Mouse (Mus musculus): ENCODE measurements around the gene Nrxn1. TPM values are rescaled to one million over a fixed set of nuclear protein-coding genes. Genes with fewer than 3 reads are reported as not detected.

Nrxn1 gene
- polyA plus RNA-seq (2012; rRNA removed) (6.0 and 6.3 TPM in 2 replicates), polyA plus RNA-seq (2014; fragmentation: Nextera tagmentation; extraction: Ambion mirVana) (12.2 and 15.0 TPM in 2 replicates)

- Histone ChIP-seq H3K4me2 (replicated peaks; ENCODE audit: low read depth, low read length, severe bottlenecking) (peak within 1 kb of the TSS; percentile 27; the same call in 1 of the 2 replicates), H3K4me1 (ENCODE audit: control insufficient read depth, insufficient read depth, low read length) (no peaks in the 10 kb centered on the region), H3K27ac (replicated peaks; ENCODE audit: low read depth, low read length) (no peak within 1 kb of the TSS), H3K36me3 (ENCODE audit: control insufficient read depth, insufficient read depth, low read length) (no peaks in the 10 kb centered on the region), H3K27me3 (ENCODE audit: control insufficient read depth, insufficient read depth, low read length) (no peaks in the 10 kb centered on the region), H3K4me3 (replicated peaks; ENCODE audit: low read length) (peak within 1 kb of the TSS; percentile 14), H3K9ac (ENCODE audit: low read depth, low read length, severe bottlenecking) (no peak within 1 kb of the TSS), H3K9me3 (ENCODE audit: control insufficient read depth, low read length) (0 out of 2 replicates have a peak, but pooled peaks cover 4% of the 10 kb centered on the region)
- WGBS, result 0% methylated on average over 1 of the region's 1 CpGs
- no peak for TF ChIP-seq POLR2A (IDR thresholded peaks at IDR 0.05; ENCODE audit: borderline replicate concordance, extremely low read depth, insufficient read depth, insufficient read length)
- DNase-seq (ENCODE audit: low spot score) (no peak), ATAC-seq (ENCODE audit: low FRiP score, low read depth) (no peak)
Measured at GRCm38 (mm10) chr17:91093042-91093080, at the start of gene Nrxn1. Gene Nrxn1, minus strand, starts transcription at chr17:91093071.

- DNase-seq (ENCODE audit: low spot score) (peak; percentile 24), ATAC-seq (ENCODE audit: low FRiP score, low read depth) (no peak)
Measured at GRCm38 (mm10) chr17:91136859-91137258, 44.0 kb upstream of the Nrxn1 start.

GRCm38 (mm10) chr17:91112880-91113628 is 20.2 kb upstream of the Nrxn1 start:
- H3K27me3 ChIP-seq (ENCODE audit: control insufficient read depth, insufficient read depth, low read length), result no peaks in the 10 kb centered on the region
- no peak overlapping the region for H3K4me2 ChIP-seq (replicated peaks; ENCODE audit: low read depth, low read length, severe bottlenecking)
- no peak for ATAC-seq (ENCODE audit: low FRiP score, low read depth)
- H3K9ac ChIP-seq (ENCODE audit: low read depth, low read length, severe bottlenecking), result no peak overlapping the region
- H3K4me1 ChIP-seq (ENCODE audit: control insufficient read depth, insufficient read depth, low read length), result no peaks in the 10 kb centered on the region
- no peak for TF ChIP-seq POLR2A (IDR thresholded peaks at IDR 0.05; ENCODE audit: borderline replicate concordance, extremely low read depth, insufficient read depth, insufficient read length)
- no peak overlapping the region for H3K27ac ChIP-seq (replicated peaks; ENCODE audit: low read depth, low read length)
- H3K36me3 ChIP-seq (ENCODE audit: control insufficient read depth, insufficient read depth, low read length), result no peaks in the 10 kb centered on the region
- 67% methylated on average over 3 of the region's 3 CpGs for WGBS
- DNase-seq (ENCODE audit: low spot score), result no peak
- no peak overlapping the region for H3K4me3 ChIP-seq (replicated peaks; ENCODE audit: low read length)
- no peaks in the 10 kb centered on the region for H3K9me3 ChIP-seq (ENCODE audit: control insufficient read depth, low read length)

More at GRCm38 (mm10) chr17:91136859-91137258, 44.0 kb upstream of the Nrxn1 start:
- no peaks in the 10 kb centered on the region for H3K27me3 ChIP-seq (ENCODE audit: control insufficient read depth, insufficient read depth, low read length)
- H3K4me3 ChIP-seq (replicated peaks; ENCODE audit: low read length), result no peak overlapping the region
- no peak overlapping the region for H3K27ac ChIP-seq (replicated peaks; ENCODE audit: low read depth, low read length)
- 69% methylated on average over 3 of the region's 3 CpGs for WGBS
- no peaks in the 10 kb centered on the region for H3K9me3 ChIP-seq (ENCODE audit: control insufficient read depth, low read length)
- no peak overlapping the region for H3K4me2 ChIP-seq (replicated peaks; ENCODE audit: low read depth, low read length, severe bottlenecking)
- no peaks in the 10 kb centered on the region for H3K4me1 ChIP-seq (ENCODE audit: control insufficient read depth, insufficient read depth, low read length)
- no peak for TF ChIP-seq POLR2A (IDR thresholded peaks at IDR 0.05; ENCODE audit: borderline replicate concordance, extremely low read depth, insufficient read depth, insufficient read length)
- H3K36me3 ChIP-seq (ENCODE audit: control insufficient read depth, insufficient read depth, low read length), result no peaks in the 10 kb centered on the region
- no peak overlapping the region for H3K9ac ChIP-seq (ENCODE audit: low read depth, low read length, severe bottlenecking)

GRCm38 (mm10) chr17:91112085-91112484 is 19.2 kb upstream of the Nrxn1 start:
- H3K27ac ChIP-seq (replicated peaks; ENCODE audit: low read depth, low read length), result no peak overlapping the region
- H3K9me3 ChIP-seq (ENCODE audit: control insufficient read depth, low read length), result no peaks in the 10 kb centered on the region
- ATAC-seq (ENCODE audit: low FRiP score, low read depth) (no peak), DNase-seq (ENCODE audit: low spot score) (no peak)
- no peak overlapping the region for H3K9ac ChIP-seq (ENCODE audit: low read depth, low read length, severe bottlenecking)
- no peaks in the 10 kb centered on the region for H3K4me1 ChIP-seq (ENCODE audit: control insufficient read depth, insufficient read depth, low read length)
- TF ChIP-seq POLR2A (IDR thresholded peaks at IDR 0.05; ENCODE audit: borderline replicate concordance, extremely low read depth, insufficient read depth, insufficient read length), result no peak
- H3K4me3 ChIP-seq (replicated peaks; ENCODE audit: low read length), result no peak overlapping the region
- no peaks in the 10 kb centered on the region for H3K36me3 ChIP-seq (ENCODE audit: control insufficient read depth, insufficient read depth, low read length)
- H3K27me3 ChIP-seq (ENCODE audit: control insufficient read depth, insufficient read depth, low read length), result no peaks in the 10 kb centered on the region
- H3K4me2 ChIP-seq (replicated peaks; ENCODE audit: low read depth, low read length, severe bottlenecking), result no peak overlapping the region
- WGBS, result 83% methylated on average over 1 of the region's 1 CpGs

- no peak for ATAC-seq (ENCODE audit: low FRiP score, low read depth)
- H3K4me1 ChIP-seq (ENCODE audit: control insufficient read depth, insufficient read depth, low read length), result no peaks in the 10 kb centered on the region
- no peaks in the 10 kb centered on the region for H3K9me3 ChIP-seq (ENCODE audit: control insufficient read depth, low read length)
- H3K36me3 ChIP-seq (ENCODE audit: control insufficient read depth, insufficient read depth, low read length), result no peaks in the 10 kb centered on the region
- H3K9ac ChIP-seq (ENCODE audit: low read depth, low read length, severe bottlenecking), result no peak overlapping the region
- no peaks in the 10 kb centered on the region for H3K27me3 ChIP-seq (ENCODE audit: control insufficient read depth, insufficient read depth, low read length)
- no peak overlapping the region for H3K27ac ChIP-seq (replicated peaks; ENCODE audit: low read depth, low read length)
- no peak overlapping the region for H3K4me2 ChIP-seq (replicated peaks; ENCODE audit: low read depth, low read length, severe bottlenecking)
- no peak overlapping the region for H3K4me3 ChIP-seq (replicated peaks; ENCODE audit: low read length)
- WGBS, result 37% methylated on average over 12 of the region's 12 CpGs
- DNase-seq (ENCODE audit: low spot score), result no peak
- no peak for TF ChIP-seq POLR2A (IDR thresholded peaks at IDR 0.05; ENCODE audit: borderline replicate concordance, extremely low read depth, insufficient read depth, insufficient read length)
Measured at GRCm38 (mm10) chr17:91093081-91093875, 407 bp upstream of the Nrxn1 start.
